Mouse (Mus musculus) MEL (cell line): ENCODE measurements around the gene Glul. TPM values are rescaled to one million over a fixed set of nuclear protein-coding genes. Genes with fewer than 3 reads are reported as not detected.

Source experiments
- DNase-seq: peaks from one replicate; pipeline ENCODE4 v3.0.0; 2011; ENCODE audit warnings: low read depth, low spot score
- H3K27ac ChIP-seq: 2 replicates; pipeline ENCODE4 v1.5.1; 2012; ENCODE audit warnings: low read depth, mild to moderate bottlenecking, control low read depth, low read length, moderate library complexity; ENCODE audit not compliant: control insufficient read depth
- H3K27me3 ChIP-seq, 2 experiments: fragments of 150-350 bp in 1 of 2; sonication (generic) in 1 of 2; 2 replicates each; pipeline ENCODE4 v1.6.1; 2012; ENCODE audit warnings: low read length in 2 of 2, mild to moderate bottlenecking in 2 of 2, improper control_type of control experiment in 1 of 2, moderate library complexity in 1 of 2; ENCODE audit not compliant: insufficient read depth in 2 of 2, control insufficient read depth in 1 of 2
- H3K36me3 ChIP-seq, 2 experiments: 2 replicates each; pipeline ENCODE4 v1.6.1; 2012 to 2014; ENCODE audit warnings: low read length in 2 of 2, improper control_type of control experiment in 1 of 2, inconsistent platforms in 1 of 2, mild to moderate bottlenecking in 1 of 2; ENCODE audit not compliant: insufficient read depth in 2 of 2, control insufficient read depth in 1 of 2
- H3K4me1 ChIP-seq, 2 experiments: fragments of 150-350 bp in 1 of 2; sonication (generic) in 1 of 2; 2 replicates each; pipeline ENCODE4 v1.6.1; 2012; ENCODE audit warnings: low read length in 2 of 2, improper control_type of control experiment in 1 of 2, mild to moderate bottlenecking in 1 of 2; ENCODE audit not compliant: insufficient read depth in 2 of 2, control insufficient read depth in 1 of 2
- H3K4me3 ChIP-seq, 2 experiments: fragments of 150-350 bp in 1 of 2; sonication (generic) in 1 of 2; 2 replicates each; pipeline ENCODE4 v1.5.1; 2012; ENCODE audit warnings: low read depth in 2 of 2, low read length in 2 of 2, mild to moderate bottlenecking in 2 of 2, moderate library complexity in 2 of 2, control low read depth in 1 of 2, improper control_type of control experiment in 1 of 2; ENCODE audit not compliant: control insufficient read depth in 1 of 2, insufficient read depth in 1 of 2
- H3K79me2 ChIP-seq: 2 replicates; pipeline ENCODE4 v1.6.1; 2012; ENCODE audit warnings: mild to moderate bottlenecking, low read length, moderate library complexity; ENCODE audit not compliant: control insufficient read depth, poor library complexity, insufficient read depth
- H3K9ac ChIP-seq: 2 replicates; pipeline ENCODE4 v1.6.1; 2012; ENCODE audit warnings: low read depth, mild to moderate bottlenecking, control low read depth, low read length, moderate library complexity; ENCODE audit not compliant: control insufficient read depth, poor library complexity, severe bottlenecking
- H3K9me3 ChIP-seq: fragments of 150-350 bp; sonication (generic); replicated peaks from 2 replicates; pipeline ENCODE4 v1.6.1; 2012; ENCODE audit warnings: mild to moderate bottlenecking, low read length, improper control_type of control experiment, moderate library complexity; ENCODE audit not compliant: insufficient read depth
- CHD1 ChIP-seq: IDR thresholded peaks from 2 replicates; pipeline ENCODE4 v1.6.1; 2012; ENCODE audit warnings: low read depth, mild to moderate bottlenecking, inconsistent platforms, low read length, improper control_type of control experiment
- CTCF ChIP-seq, 3 experiments: IDR thresholded peaks in 2 of 3; conservative IDR thresholded peaks in 1 of 3; 2 replicates each; pipeline ENCODE4 v1.5.1; 2011 to 2012; ENCODE audit warnings: low read length in 3 of 3, low read depth in 2 of 3, mild to moderate bottlenecking in 2 of 3, improper control_type of control experiment in 1 of 3, inconsistent platforms in 1 of 3, mixed read lengths in 1 of 3, moderate library complexity in 1 of 3; ENCODE audit not compliant: control insufficient read depth in 1 of 3, insufficient read depth in 1 of 3, poor library complexity in 1 of 3, severe bottlenecking in 1 of 3
- ELF1 ChIP-seq: IDR thresholded peaks from 2 replicates; pipeline ENCODE4 v1.6.1; 2014; ENCODE audit warnings: low read depth, mild to moderate bottlenecking, inconsistent platforms, low read length, improper control_type of control experiment, moderate library complexity
- EP300 ChIP-seq, 2 experiments: IDR thresholded peaks; 2 replicates each; pipeline ENCODE4 v1.6.1; 2011; ENCODE audit warnings: improper control_type of control experiment in 2 of 2, low read length in 2 of 2, low read depth in 1 of 2, mild to moderate bottlenecking in 1 of 2
- ETS1 ChIP-seq: IDR thresholded peaks from 2 replicates; pipeline ENCODE4 v1.6.1; 2012; ENCODE audit warnings: low read depth, mild to moderate bottlenecking, inconsistent platforms, low read length, improper control_type of control experiment, moderate library complexity
- GATA1 ChIP-seq: IDR thresholded peaks from 2 replicates; pipeline ENCODE4 v1.6.1; 2011; ENCODE audit warnings: low read depth, low read length, improper control_type of control experiment
- MXI1 ChIP-seq: IDR thresholded peaks from 2 replicates; pipeline ENCODE4 v1.6.1; 2011; ENCODE audit warnings: mild to moderate bottlenecking, low read depth, low read length, improper control_type of control experiment
- NELFE ChIP-seq: IDR thresholded peaks from 2 replicates; pipeline ENCODE4 v1.6.1; 2011; ENCODE audit warnings: low read depth, low read length, improper control_type of control experiment
- POLR2A ChIP-seq, 2 experiments: IDR thresholded peaks; 2 replicates each; pipeline ENCODE4 v1.6.1; 2011 to 2012; ENCODE audit warnings: low read length in 2 of 2, mild to moderate bottlenecking in 2 of 2, control low read depth in 1 of 2, improper control_type of control experiment in 1 of 2, low read depth in 1 of 2, moderate library complexity in 1 of 2; ENCODE audit not compliant: control insufficient read depth in 1 of 2, insufficient read depth in 1 of 2, poor library complexity in 1 of 2
- POLR2AphosphoS2 ChIP-seq: IDR thresholded peaks from 2 replicates; pipeline ENCODE4 v1.6.1; 2011; ENCODE audit warnings: low read length, improper control_type of control experiment
- RCOR1 ChIP-seq: IDR thresholded peaks from 2 replicates; pipeline ENCODE4 v1.6.1; 2012; ENCODE audit warnings: low read depth, mild to moderate bottlenecking, inconsistent platforms, low read length, improper control_type of control experiment
- SIN3A ChIP-seq: IDR thresholded peaks from 2 replicates; pipeline ENCODE4 v1.6.1; 2012; ENCODE audit warnings: low read length, improper control_type of control experiment, inconsistent platforms
- SMC3 ChIP-seq: IDR thresholded peaks from 2 replicates; pipeline ENCODE4 v1.6.1; 2011; ENCODE audit warnings: low read depth, low read length, improper control_type of control experiment
- TAL1 ChIP-seq: IDR thresholded peaks from 2 replicates; pipeline ENCODE4 v1.6.1; 2012; ENCODE audit warnings: mild to moderate bottlenecking, inconsistent platforms, low read length, moderate library complexity, mixed read lengths
- TBP ChIP-seq: IDR thresholded peaks from 2 replicates; pipeline ENCODE4 v1.8.0; 2011; ENCODE audit warnings: low read depth, low read length, improper control_type of control experiment
- ZMIZ1 ChIP-seq: IDR thresholded peaks from 2 replicates; pipeline ENCODE4 v1.6.1; 2012; ENCODE audit warnings: low read depth, mild to moderate bottlenecking, inconsistent platforms, low read length, improper control_type of control experiment, moderate library complexity
- ZNF384 ChIP-seq: IDR thresholded peaks from 2 replicates; pipeline ENCODE4 v1.6.1; 2012; ENCODE audit warnings: low read depth, mild to moderate bottlenecking, inconsistent platforms, low read length, improper control_type of control experiment
- polyA plus RNA-seq, 2 experiments: library from polyadenylated mRNA; stranded (reverse) in 1 of 2; unstranded in 1 of 2; fragments of >175 nt in 1 of 2; fragments of >200 nt in 1 of 2; gene quantifications; 2 replicates each; pipeline versions ENCODE4 v1.2.1 to v1.2.4; 2012; ENCODE audit warnings: low replicate concordance in 2 of 2, low read depth in 1 of 2; ENCODE audit not compliant: insufficient read length in 2 of 2, insufficient read depth in 1 of 2, missing spikeins in 1 of 2
- total RNA-seq: library from RNA; depleted of rRNA; stranded (reverse); fragments of 300-350 nt; gene quantifications from 2 replicates; pipeline ENCODE4 v1.2.3, GENCODE M21; 2012

Gene Glul
- total and polyA plus RNA-seq, 3 experiments: 47.2 to 81.1 TPM; not detected in 1

DNA sequence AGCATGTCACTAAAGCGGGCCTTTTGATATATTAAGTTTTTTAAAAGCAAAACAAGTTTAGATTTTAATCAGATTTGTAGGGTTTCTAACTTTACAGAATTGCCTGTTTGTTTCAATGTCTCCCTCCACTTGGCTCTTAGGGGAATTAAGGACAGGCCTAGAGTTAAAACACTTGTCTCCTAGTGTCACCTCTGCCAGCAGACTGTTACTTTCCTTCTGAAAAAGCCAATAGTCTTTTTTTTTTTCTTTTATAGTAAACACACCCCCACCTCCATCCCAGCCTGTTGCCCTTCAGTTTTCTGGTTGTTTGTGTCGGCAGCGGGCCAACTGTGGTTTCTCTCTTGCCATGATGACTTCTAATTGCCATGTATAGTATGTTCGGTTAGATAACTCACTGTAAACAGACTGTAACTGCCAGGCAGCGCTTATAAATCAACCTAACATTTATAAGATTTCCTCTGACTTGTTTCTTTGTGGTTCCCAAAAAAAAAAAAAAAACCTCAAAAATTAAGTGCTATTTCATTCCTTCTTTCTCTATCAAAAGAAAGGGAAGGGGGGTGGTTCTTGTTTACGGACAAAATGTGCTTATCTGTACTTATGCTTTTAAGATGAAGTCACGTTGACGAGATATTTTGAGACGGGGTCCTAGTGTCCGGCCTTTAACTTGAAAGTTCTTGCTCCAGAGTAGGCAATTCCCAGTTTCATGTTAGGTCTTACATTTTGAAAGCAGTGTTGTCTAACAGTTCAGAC is 9.6 kb downstream of the Glul start (continued):
- TF ChIP-seq ZNF384 (peak; percentile 91), ZMIZ1 (peak; percentile 45; the same call in 1 of the 2 replicates), TBP (no peak), POLR2AphosphoS2 (peak; percentile 19; the same call in 1 of the 2 replicates)

DNA sequence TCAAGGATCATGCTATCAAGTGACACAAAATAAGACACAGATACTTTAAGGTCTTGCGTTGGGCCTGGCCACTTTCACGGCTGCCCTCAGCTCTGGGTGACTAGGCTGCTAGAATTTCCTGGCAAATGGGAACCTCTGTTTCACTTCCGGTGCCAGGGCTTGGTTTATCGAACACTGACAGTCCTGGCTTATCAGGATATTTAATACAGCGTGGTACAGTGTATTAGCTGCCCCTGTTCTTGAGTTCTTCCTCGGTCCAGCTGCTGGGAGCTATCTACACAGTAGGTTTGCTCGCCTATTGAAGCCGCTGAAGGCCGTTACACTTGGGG is 10.2 kb downstream of the Glul start:
- Histone ChIP-seq H3K27me3 (no peaks in the 10 kb centered on the region), H3K36me3 (peaks cover 6 to 13% of the 10 kb centered on the region in 2 experiments), H3K4me1 (peaks cover 2 to 14% of the 10 kb centered on the region in 2 experiments; a peak in 3 of 4 replicates), H3K9ac (peak overlapping the region; percentile 48), H3K4me3 (peak overlapping the region; percentile 6 to 15), H3K79me2 (no peaks in the 10 kb centered on the region), H3K27ac (peak overlapping the region; percentile 87), H3K9me3 (no peaks in the 10 kb centered on the region)
- TF ChIP-seq EP300 (IDR thresholded peaks at IDR 0.05; ENCODE audit: low read depth in 1 of 2, low read length in 2 of 2): peak; percentile 2 to 28; a peak in 2 of 4 replicates
- TF ChIP-seq NELFE: 0 out of 2 replicates have a peak, but pooled peaks have one; percentile 39
- no peak for TF ChIP-seq CTCF (IDR thresholded peaks at IDR 0.05 in 2 of 3, conservative IDR thresholded peaks at IDR 0.05 in 1 of 3; ENCODE audit: control insufficient read depth in 1 of 3, insufficient read depth in 1 of 3, low read depth in 2 of 3, low read length in 3 of 3, poor library complexity in 1 of 3, severe bottlenecking in 1 of 3)
- TF ChIP-seq SMC3: no peak
- TF ChIP-seq GATA1: peak; percentile 31; the same call in 1 of the 2 replicates
- peak; percentile 5; the same call in 1 of the 2 replicates for TF ChIP-seq MXI1
- TF ChIP-seq TAL1: peak; percentile 30
- TF ChIP-seq ELF1: 0 out of 2 replicates have a peak, but pooled peaks have one; percentile 19
- peak; percentile 69 for DNase-seq

DNA sequence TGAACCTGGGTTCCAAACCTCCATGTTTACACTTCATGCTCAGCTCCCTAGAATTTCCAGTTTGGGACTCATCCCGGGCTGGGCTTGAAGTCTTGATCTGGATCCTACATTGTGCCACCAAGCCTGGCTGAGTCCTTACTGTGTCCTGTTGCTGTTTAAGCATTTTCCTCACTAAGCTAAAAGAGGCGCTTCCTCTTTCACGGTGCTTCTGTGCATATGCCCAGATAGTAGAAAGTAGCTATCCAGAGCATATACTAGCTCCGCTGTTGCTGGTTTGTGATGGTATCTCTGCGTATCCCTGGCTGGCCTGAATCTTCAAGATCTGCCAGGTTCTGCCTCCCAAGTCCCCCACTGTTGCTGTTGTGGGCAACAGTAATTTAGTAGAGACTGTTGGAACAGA is 10.7 kb downstream of the Glul start:
- Histone ChIP-seq H3K79me2 (no peaks in the 10 kb centered on the region), H3K4me3 (peak overlapping the region; percentile 6 to 15), H3K36me3 (peaks cover 6 to 13% of the 10 kb centered on the region in 2 experiments), H3K27me3 (no peaks in the 10 kb centered on the region), H3K4me1 (peaks cover 2 to 14% of the 10 kb centered on the region in 2 experiments; a peak in 3 of 4 replicates), H3K27ac (peak overlapping the region; percentile 87), H3K9ac (peak overlapping the region; percentile 47), H3K9me3 (no peaks in the 10 kb centered on the region)
- TF ChIP-seq GATA1 (peak; percentile 53), SIN3A (no peak), POLR2A (IDR thresholded peaks at IDR 0.05; ENCODE audit: control insufficient read depth in 1 of 2, insufficient read depth in 1 of 2, low read depth in 1 of 2, low read length in 2 of 2, poor library complexity in 1 of 2) (no peak), EP300 (IDR thresholded peaks at IDR 0.05; ENCODE audit: low read depth in 1 of 2, low read length in 2 of 2) (peak; percentile 14 to 50; a peak in 1 of 4 replicates), ETS1 (0 out of 2 replicates have a peak, but pooled peaks have one; percentile 41), RCOR1 (no peak), SMC3 (no peak), CHD1 (no peak)
- DNase-seq: peak; percentile 76
